Mouse (Mus musculus) neural tube, embryonic 12.5 days (tissue): ENCODE measurements around the gene Zdhhc11. TPM values are rescaled to one million over a fixed set of nuclear protein-coding genes. Genes with fewer than 3 reads are reported as not detected.
"Not testable (repeated sequence)": the region's sequence is repeated elsewhere in the genome, so short reads cannot be mapped to it uniquely, and the experiment has no call there.

Experiments
- ATAC-seq: fragments of 200-750 bp; cut with Nextera tagmentation; 2 replicates; pipeline ENCODE4 v1.8.0; 2017; ENCODE audit warnings: low read depth, mild to moderate bottlenecking, moderate TSS enrichment, moderate library complexity; ENCODE audit not compliant: low FRiP score
- H3K27ac ChIP-seq: fragments of 300-500 bp; sonication (generic); 2 replicates; pipeline ENCODE4 v1.5.1; 2016
- H3K27me3 ChIP-seq: fragments of 300-500 bp; sonication (generic); replicated peaks from 2 replicates; pipeline ENCODE4 v1.6.1; 2016; ENCODE audit warnings: mild to moderate bottlenecking
- H3K36me3 ChIP-seq: fragments of 300-500 bp; sonication (generic); 2 replicates; pipeline ENCODE4 v1.6.1; 2016; ENCODE audit warnings: mild to moderate bottlenecking
- H3K4me1 ChIP-seq: fragments of 300-500 bp; sonication (generic); 2 replicates; pipeline ENCODE4 v1.6.1; 2016
- H3K4me2 ChIP-seq: fragments of 300-500 bp; sonication (generic); replicated peaks from 2 replicates; pipeline ENCODE4 v1.6.1; 2016; ENCODE audit warnings: mild to moderate bottlenecking
- H3K4me3 ChIP-seq: fragments of 300-500 bp; sonication (generic); 2 replicates; pipeline ENCODE4 v1.5.1; 2016
- H3K9ac ChIP-seq: fragments of 300-500 bp; sonication (generic); 2 replicates; pipeline ENCODE4 v1.6.1; 2016; ENCODE audit warnings: mild to moderate bottlenecking
- H3K9me3 ChIP-seq: fragments of 300-500 bp; sonication (generic); 2 replicates; pipeline ENCODE4 v1.6.1; 2016; ENCODE audit warnings: mild to moderate bottlenecking
- WGBS: fragments of 180-500 bp; shearing (Covaris S2); methylation state at CpG from one replicate; pipeline ENCODE4 v1.1.7; 2016; 5-methylcytosine and 5-hydroxymethylcytosine counted together
- polyA plus RNA-seq: library from polyadenylated mRNA; unstranded; fragments of >200 nt; fragmentation: Nextera tagmentation; extraction: Ambion mirVana; gene quantifications from 2 replicates; pipeline ENCODE4 v1.2.1, GENCODE M21; 2016

Gene Zdhhc11
- polyA plus RNA-seq, 1 experiment from 2014 or later, result not detected

- no peaks in the 10 kb centered on the region for H3K36me3 ChIP-seq
- H3K4me2 ChIP-seq, result peak within 1 kb of the TSS; percentile 97
- H3K27me3 ChIP-seq, result peaks cover 19% of the 10 kb centered on the region
- under 1% methylated on average over 56 of the region's 56 CpGs for WGBS
- H3K9ac ChIP-seq, result peak within 1 kb of the TSS; percentile 52
- no peaks in the 10 kb centered on the region for H3K9me3 ChIP-seq
- peak within 1 kb of the TSS; percentile 54 for H3K4me3 ChIP-seq
- H3K4me1 ChIP-seq, result peaks cover 11% of the 10 kb centered on the region
- H3K27ac ChIP-seq, result no peak within 1 kb of the TSS
- ATAC-seq, result peak; percentile 93
Observed at GRCm38 (mm10) chr13:74008948-74009718, 45.5 kb downstream of the Zdhhc11 start, which contains the start of gene Tppp. Tppp (plus strand) TSS chr13:74009407.

GRCm38 (mm10) chr13:74009791-74010614 lies 46.4 kb downstream of the Zdhhc11 start:
- Histone ChIP-seq H3K4me1 (peaks cover 11% of the 10 kb centered on the region), H3K9ac (peak overlapping the region; percentile 52), H3K27me3 (peaks cover 19% of the 10 kb centered on the region), H3K36me3 (no peaks in the 10 kb centered on the region), H3K4me3 (peak overlapping the region; percentile 54), H3K4me2 (peak overlapping the region; percentile 97), H3K9me3 (no peaks in the 10 kb centered on the region), H3K27ac (0 out of 2 replicates have a peak overlapping the region, but pooled peaks have one; percentile 4)
- WGBS, result under 1% methylated on average over 55 of the region's 55 CpGs
- peak; percentile 63 for ATAC-seq

- Histone ChIP-seq H3K9me3 (no peaks in the 10 kb centered on the region), H3K36me3 (no peaks in the 10 kb centered on the region), H3K27ac (0 out of 2 replicates have a peak overlapping the region, but pooled peaks have one; percentile 4), H3K4me1 (peaks cover 11% of the 10 kb centered on the region), H3K27me3 (peaks cover 19% of the 10 kb centered on the region), H3K4me2 (peak overlapping the region; percentile 97), H3K9ac (0 out of 2 replicates have a peak overlapping the region, but pooled peaks have one; percentile 52), H3K4me3 (peak overlapping the region; percentile 54)
- peak; percentile 11; the same call in 1 of the 2 replicates for ATAC-seq
- WGBS, result 10% methylated on average over 3 of the region's 3 CpGs
Observed at GRCm38 (mm10) chr13:74010678-74011077, 47.0 kb downstream of the Zdhhc11 start.

GRCm38 (mm10) chr13:74015908-74016307 lies 52.3 kb downstream of the Zdhhc11 start:
- Histone ChIP-seq H3K9me3 (no peaks in the 10 kb centered on the region), H3K9ac (no peak overlapping the region), H3K27me3 (peaks cover 6% of the 10 kb centered on the region; the same call in 1 of the 2 replicates), H3K27ac (no peak overlapping the region), H3K4me3 (no peak overlapping the region), H3K4me2 (no peak overlapping the region), H3K36me3 (no peaks in the 10 kb centered on the region), H3K4me1 (no peaks in the 10 kb centered on the region)
- no peak for ATAC-seq
- WGBS, result 79% methylated on average over 4 of the region's 4 CpGs

GRCm38 (mm10) chr13:74017426-74017825 lies 53.8 kb downstream of the Zdhhc11 start:
- Histone ChIP-seq H3K36me3 (no peaks in the 10 kb centered on the region), H3K4me3 (no peak overlapping the region), H3K9me3 (no peaks in the 10 kb centered on the region), H3K9ac (no peak overlapping the region), H3K27ac (no peak overlapping the region), H3K27me3 (no peaks in the 10 kb centered on the region), H3K4me2 (no peak overlapping the region), H3K4me1 (no peaks in the 10 kb centered on the region)
- WGBS, result 85% methylated on average over 4 of the region's 4 CpGs
- ATAC-seq, result no peak

- H3K27me3 ChIP-seq, ATAC-seq, H3K4me3 ChIP-seq, H3K27ac ChIP-seq, H3K9ac ChIP-seq, H3K4me1 ChIP-seq, H3K36me3 ChIP-seq, H3K9me3 ChIP-seq, H3K4me2 ChIP-seq: not testable (repeated sequence)
- WGBS, result 89% methylated on average over 8 of the region's 8 CpGs
Observed at GRCm38 (mm10) chr13:74019006-74019405, 55.4 kb downstream of the Zdhhc11 start.

- H3K36me3 ChIP-seq, result no peaks in the 10 kb centered on the region
- H3K27ac ChIP-seq, result no peak overlapping the region
- H3K9me3 ChIP-seq, result no peaks in the 10 kb centered on the region
- no peaks in the 10 kb centered on the region for H3K27me3 ChIP-seq
- H3K4me1 ChIP-seq, result 0 out of 2 replicates have a peak, but pooled peaks cover 3% of the 10 kb centered on the region
- no peak overlapping the region for H3K4me2 ChIP-seq
- no peak for ATAC-seq
- H3K4me3 ChIP-seq, result no peak overlapping the region
- 71% methylated on average over 4 of the region's 4 CpGs for WGBS
- no peak overlapping the region for H3K9ac ChIP-seq
Observed at GRCm38 (mm10) chr13:74025151-74026081, 61.8 kb downstream of the Zdhhc11 start.

- Histone ChIP-seq H3K9ac (no peak overlapping the region), H3K27me3 (no peaks in the 10 kb centered on the region), H3K27ac (no peak overlapping the region), H3K4me2 (no peak overlapping the region), H3K4me1 (0 out of 2 replicates have a peak, but pooled peaks cover 3% of the 10 kb centered on the region), H3K36me3 (0 out of 2 replicates have a peak, but pooled peaks cover 1% of the 10 kb centered on the region), H3K4me3 (no peak overlapping the region), H3K9me3 (no peaks in the 10 kb centered on the region)
- ATAC-seq, result 0 out of 2 replicates have a peak, but pooled peaks have one; percentile 43
- 16% methylated on average over 2 of the region's 2 CpGs for WGBS
Observed at GRCm38 (mm10) chr13:74026215-74026614, 62.6 kb downstream of the Zdhhc11 start.

GRCm38 (mm10) chr13:74028116-74028515 lies 64.5 kb downstream of the Zdhhc11 start:
- Histone ChIP-seq H3K4me2 (no peak overlapping the region), H3K27me3 (no peaks in the 10 kb centered on the region), H3K27ac (no peak overlapping the region), H3K4me3 (no peak overlapping the region), H3K36me3 (peaks cover 7% of the 10 kb centered on the region; the same call in 1 of the 2 replicates), H3K9me3 (no peaks in the 10 kb centered on the region), H3K9ac (no peak overlapping the region), H3K4me1 (0 out of 2 replicates have a peak, but pooled peaks cover 3% of the 10 kb centered on the region)
- no peak for ATAC-seq
- 69% methylated on average over 2 of the region's 2 CpGs for WGBS

- Histone ChIP-seq H3K27ac (no peak overlapping the region), H3K4me3 (no peak overlapping the region), H3K9ac (no peak overlapping the region), H3K36me3 (peaks cover 7% of the 10 kb centered on the region; the same call in 1 of the 2 replicates), H3K9me3 (no peaks in the 10 kb centered on the region), H3K27me3 (no peaks in the 10 kb centered on the region), H3K4me1 (0 out of 2 replicates have a peak, but pooled peaks cover 3% of the 10 kb centered on the region), H3K4me2 (no peak overlapping the region)
- WGBS, result 84% methylated on average over 2 of the region's 2 CpGs
- no peak for ATAC-seq
Observed at GRCm38 (mm10) chr13:74029013-74029412, 65.4 kb downstream of the Zdhhc11 start.

- Histone ChIP-seq H3K27ac (no peak overlapping the region), H3K36me3 (peaks cover 11% of the 10 kb centered on the region; the same call in 1 of the 2 replicates), H3K27me3 (no peaks in the 10 kb centered on the region), H3K4me1 (no peaks in the 10 kb centered on the region), H3K4me2 (no peak overlapping the region), H3K4me3 (no peak overlapping the region), H3K9ac (no peak overlapping the region), H3K9me3 (no peaks in the 10 kb centered on the region)
- no peak for ATAC-seq
- 92% methylated on average over 7 of the region's 7 CpGs for WGBS
Observed at GRCm38 (mm10) chr13:74030691-74031090, 67.0 kb downstream of the Zdhhc11 start.
